Mouse (Mus musculus) embryonic facial prominence, embryonic 15.5 days (tissue): ENCODE results near the gene Sept1. TPM values are rescaled to one million over a fixed set of nuclear protein-coding genes. Genes with fewer than 3 reads are reported as not detected.

Experiments
- ATAC-seq: fragments of 200-750 bp; cut with Nextera tagmentation; 2 replicates; pipeline ENCODE4 v1.8.0; 2017; ENCODE audit warnings: low read depth, moderate TSS enrichment; ENCODE audit not compliant: insufficient number of reproducible peaks, low FRiP score, low TSS enrichment
- H3K27ac ChIP-seq: fragments of 300-500 bp; sonication (generic); replicated peaks from 2 replicates; pipeline ENCODE4 v1.5.1; 2015; ENCODE audit warnings: mild to moderate bottlenecking, inconsistent platforms
- H3K27me3 ChIP-seq: fragments of 300-500 bp; sonication (generic); 2 replicates; pipeline ENCODE4 v1.6.1; 2015; ENCODE audit warnings: inconsistent platforms
- H3K36me3 ChIP-seq: fragments of 300-500 bp; sonication (generic); 2 replicates; pipeline ENCODE4 v1.6.1; 2015; ENCODE audit warnings: mild to moderate bottlenecking, inconsistent platforms
- H3K4me1 ChIP-seq: fragments of 300-500 bp; sonication (generic); 2 replicates; pipeline ENCODE4 v1.6.1; 2015; ENCODE audit warnings: inconsistent platforms
- H3K4me2 ChIP-seq: fragments of 300-500 bp; sonication (generic); replicated peaks from 2 replicates; pipeline ENCODE4 v1.6.1; 2015; ENCODE audit warnings: mild to moderate bottlenecking, inconsistent platforms
- H3K4me3 ChIP-seq: fragments of 300-500 bp; sonication (generic); replicated peaks from 2 replicates; pipeline ENCODE4 v1.5.1; 2015; ENCODE audit warnings: mild to moderate bottlenecking, inconsistent platforms
- H3K9ac ChIP-seq: fragments of 300-500 bp; sonication (generic); 2 replicates; pipeline ENCODE4 v1.6.1; 2015; ENCODE audit warnings: inconsistent platforms
- H3K9me3 ChIP-seq: fragments of 300-500 bp; sonication (generic); replicated peaks from 2 replicates; pipeline ENCODE4 v1.6.1; 2016; ENCODE audit warnings: inconsistent platforms
- WGBS: fragments of 180-500 bp; shearing (Covaris S2); methylation state at CpG from one replicate; pipeline ENCODE4 v1.1.7; 2015; 5-methylcytosine and 5-hydroxymethylcytosine counted together
- polyA plus RNA-seq: library from polyadenylated mRNA; unstranded; fragments of >200 nt; fragmentation: Nextera tagmentation; extraction: Ambion mirVana; gene quantifications from 2 replicates; pipeline ENCODE4 v1.2.1, GENCODE M21; 2015

Sept1 gene
- polyA plus RNA-seq, 1 experiment from 2014 or later, result 23.9 TPM

DNA sequence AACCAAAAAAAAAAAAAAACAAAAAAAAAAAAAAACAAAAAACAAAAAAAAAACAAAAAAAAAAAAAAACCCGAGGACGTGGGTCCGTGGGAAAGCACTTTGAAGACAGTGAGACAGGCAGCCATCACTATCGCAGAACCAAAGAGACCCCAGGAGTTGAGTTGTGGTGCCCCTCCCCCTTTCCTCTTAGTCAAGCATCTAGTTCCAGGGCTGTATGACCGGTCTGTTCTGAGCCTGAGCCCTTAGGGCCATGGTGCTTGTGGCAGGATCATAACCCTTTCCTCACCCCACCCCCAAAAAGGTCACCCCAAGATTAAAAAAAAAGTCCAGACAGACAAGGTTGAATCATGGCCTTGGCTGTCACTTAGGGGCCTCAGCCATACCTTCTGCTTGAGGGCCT is 16.6 kb downstream of the Sept1 start:
- peaks cover 19% of the 10 kb centered on the region; the same call in 1 of the 2 replicates for H3K4me1 ChIP-seq
- no peak overlapping the region for H3K27ac ChIP-seq
- no peak for ATAC-seq
- 81% methylated on average over 5 of the region's 5 CpGs for WGBS
- no peak overlapping the region for H3K9ac ChIP-seq
- H3K27me3 ChIP-seq, result no peaks in the 10 kb centered on the region
- H3K4me2 ChIP-seq, result no peak overlapping the region
- no peaks in the 10 kb centered on the region for H3K36me3 ChIP-seq
- H3K9me3 ChIP-seq, result no peaks in the 10 kb centered on the region
- H3K4me3 ChIP-seq, result no peak overlapping the region

DNA sequence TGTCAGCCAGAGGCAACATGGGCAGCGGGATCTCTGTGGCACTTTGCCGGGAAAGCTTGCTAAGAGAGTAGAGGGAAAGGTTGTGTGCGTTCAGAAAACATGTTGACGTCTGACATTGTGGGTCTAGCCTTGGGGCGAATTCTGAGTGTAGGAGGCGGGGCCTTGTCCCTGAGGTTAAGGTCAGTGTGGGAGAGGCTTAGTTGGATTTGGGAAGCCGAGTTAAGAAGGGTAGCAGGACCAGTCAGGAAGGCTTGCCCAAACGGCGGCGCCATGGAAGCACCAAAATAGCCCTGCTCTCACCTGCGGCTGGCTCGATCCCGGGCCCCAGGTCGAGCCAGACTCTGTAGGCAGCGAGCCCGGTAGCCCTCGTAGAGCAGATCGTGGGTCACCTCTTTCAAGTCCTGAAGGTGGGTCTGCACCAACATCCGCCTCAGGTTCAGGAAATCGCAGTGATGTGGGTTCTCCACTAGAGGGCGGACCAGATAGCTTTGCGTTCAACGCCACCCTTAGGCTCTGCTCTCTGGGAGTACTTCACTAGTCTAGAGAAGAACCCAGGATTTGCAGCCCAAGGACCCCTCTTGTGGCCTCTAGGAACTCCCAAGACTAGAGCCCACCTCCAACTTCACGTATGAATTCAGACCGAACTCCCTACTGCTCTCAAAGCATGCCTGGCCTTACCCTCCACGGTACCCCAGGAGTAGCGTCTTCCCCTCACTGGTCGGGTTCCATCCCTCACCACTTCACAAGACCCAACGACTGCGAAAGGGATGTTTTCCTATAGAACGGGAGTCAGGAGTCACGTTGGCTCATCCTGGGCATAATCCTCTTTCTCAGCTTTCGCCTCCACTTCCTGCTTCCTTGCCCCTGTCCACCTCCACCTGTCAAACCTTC is 17.7 kb downstream of the Sept1 start:
- H3K4me1 ChIP-seq, result peaks cover 19% of the 10 kb centered on the region; the same call in 1 of the 2 replicates
- H3K27me3 ChIP-seq, result no peaks in the 10 kb centered on the region
- no peaks in the 10 kb centered on the region for H3K9me3 ChIP-seq
- H3K4me3 ChIP-seq, result peak overlapping the region; percentile 41
- WGBS, result 21% methylated on average over 33 of the region's 33 CpGs
- peak overlapping the region; percentile 42 for H3K9ac ChIP-seq
- H3K36me3 ChIP-seq, result no peaks in the 10 kb centered on the region
- H3K4me2 ChIP-seq, result peak overlapping the region; percentile 64
- H3K27ac ChIP-seq, result peak overlapping the region; percentile 18
- no peak for ATAC-seq

DNA sequence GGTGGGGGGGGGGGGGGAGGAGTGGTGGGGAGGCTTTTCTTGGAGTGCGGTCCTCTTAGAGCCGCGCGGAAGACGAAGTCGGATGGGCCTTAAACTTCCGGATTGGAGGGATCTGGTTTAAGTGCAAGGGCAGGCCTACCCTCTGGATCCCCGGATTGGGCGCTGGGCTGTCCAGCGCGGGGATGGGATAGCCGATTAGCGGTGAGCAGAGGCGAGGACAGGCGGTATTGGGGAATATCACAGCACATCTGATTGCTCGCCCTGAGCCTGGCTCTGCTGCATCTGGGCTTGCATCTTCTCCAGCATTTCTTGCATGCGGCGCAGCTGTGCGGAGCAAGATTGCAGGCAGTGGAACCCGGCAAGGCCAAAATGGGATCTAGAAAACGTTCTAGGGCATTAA is 18.4 kb downstream of the Sept1 start:
- Histone ChIP-seq H3K9ac (0 out of 2 replicates have a peak overlapping the region, but pooled peaks have one; percentile 12), H3K4me3 (peak overlapping the region; percentile 41), H3K4me2 (peak overlapping the region; percentile 64), H3K9me3 (no peaks in the 10 kb centered on the region), H3K27ac (peak overlapping the region; percentile 18), H3K4me1 (peaks cover 21% of the 10 kb centered on the region; the same call in 1 of the 2 replicates), H3K27me3 (no peaks in the 10 kb centered on the region), H3K36me3 (no peaks in the 10 kb centered on the region)
- 36% methylated on average over 21 of the region's 21 CpGs for WGBS
- no peak for ATAC-seq

DNA sequence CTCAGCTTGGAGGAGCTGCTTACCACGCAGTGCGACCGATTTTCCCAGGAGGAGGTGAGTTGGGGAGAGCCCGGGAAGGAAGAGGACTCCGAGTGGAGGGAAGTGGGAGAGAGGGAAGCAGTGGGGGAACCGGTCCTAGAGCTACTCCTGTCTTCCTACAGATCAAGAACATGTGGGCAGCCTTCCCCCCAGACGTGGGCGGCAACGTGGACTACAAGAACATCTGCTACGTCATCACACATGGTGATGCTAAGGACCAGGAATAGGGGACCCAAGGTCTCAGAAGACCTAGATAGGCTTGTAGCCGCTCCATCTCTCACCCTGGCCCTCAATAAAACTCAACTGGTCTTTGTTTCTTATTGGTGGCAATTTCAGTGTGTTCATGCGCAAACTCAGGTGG is 19.0 kb downstream of the Sept1 start:
- Histone ChIP-seq H3K4me2 (peak overlapping the region; percentile 64), H3K9ac (no peak overlapping the region)

DNA sequence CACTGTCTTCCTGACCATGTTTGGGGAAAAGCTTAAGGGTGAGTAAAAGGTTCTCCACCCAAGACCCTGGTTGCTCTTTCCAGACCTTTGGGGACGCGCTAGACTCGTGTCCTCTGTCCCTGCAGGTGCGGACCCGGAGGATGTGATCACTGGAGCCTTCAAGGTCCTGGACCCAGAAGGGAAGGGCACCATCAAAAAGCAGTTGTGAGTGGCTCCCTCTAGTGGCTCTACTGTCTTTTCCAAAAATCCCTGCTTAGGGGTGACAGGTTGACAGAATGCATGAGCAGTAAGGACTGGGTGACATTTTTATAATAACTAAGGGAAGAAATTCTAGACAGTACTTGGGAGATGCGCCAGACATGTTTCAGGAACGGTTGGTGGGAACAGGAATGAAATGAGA is 19.4 kb downstream of the Sept1 start:
- H3K9me3 ChIP-seq, result no peaks in the 10 kb centered on the region
- H3K27ac ChIP-seq, result no peak overlapping the region
- no peak for ATAC-seq
- 42% methylated on average over 7 of the region's 7 CpGs for WGBS
- peaks cover 25% of the 10 kb centered on the region; the same call in 1 of the 2 replicates for H3K4me1 ChIP-seq
- H3K27me3 ChIP-seq, result no peaks in the 10 kb centered on the region
- H3K9ac ChIP-seq, result no peak overlapping the region
- H3K4me2 ChIP-seq, result no peak overlapping the region; the same call in 1 of the 2 replicates
- H3K36me3 ChIP-seq, result no peaks in the 10 kb centered on the region
- peak overlapping the region; percentile 7; the same call in 1 of the 2 replicates for H3K4me3 ChIP-seq

More for the DNA sequence above, 19.0 kb downstream of the Sept1 start:
- no peaks in the 10 kb centered on the region for H3K27me3 ChIP-seq
- H3K9me3 ChIP-seq, result no peaks in the 10 kb centered on the region
- 44% methylated on average over 12 of the region's 12 CpGs for WGBS
- 0 out of 2 replicates have a peak overlapping the region, but pooled peaks have one; percentile 18 for H3K27ac ChIP-seq
- H3K4me1 ChIP-seq, result peaks cover 25% of the 10 kb centered on the region; the same call in 1 of the 2 replicates
- no peaks in the 10 kb centered on the region for H3K36me3 ChIP-seq
- H3K4me3 ChIP-seq, result peak overlapping the region; percentile 41
- no peak for ATAC-seq

DNA sequence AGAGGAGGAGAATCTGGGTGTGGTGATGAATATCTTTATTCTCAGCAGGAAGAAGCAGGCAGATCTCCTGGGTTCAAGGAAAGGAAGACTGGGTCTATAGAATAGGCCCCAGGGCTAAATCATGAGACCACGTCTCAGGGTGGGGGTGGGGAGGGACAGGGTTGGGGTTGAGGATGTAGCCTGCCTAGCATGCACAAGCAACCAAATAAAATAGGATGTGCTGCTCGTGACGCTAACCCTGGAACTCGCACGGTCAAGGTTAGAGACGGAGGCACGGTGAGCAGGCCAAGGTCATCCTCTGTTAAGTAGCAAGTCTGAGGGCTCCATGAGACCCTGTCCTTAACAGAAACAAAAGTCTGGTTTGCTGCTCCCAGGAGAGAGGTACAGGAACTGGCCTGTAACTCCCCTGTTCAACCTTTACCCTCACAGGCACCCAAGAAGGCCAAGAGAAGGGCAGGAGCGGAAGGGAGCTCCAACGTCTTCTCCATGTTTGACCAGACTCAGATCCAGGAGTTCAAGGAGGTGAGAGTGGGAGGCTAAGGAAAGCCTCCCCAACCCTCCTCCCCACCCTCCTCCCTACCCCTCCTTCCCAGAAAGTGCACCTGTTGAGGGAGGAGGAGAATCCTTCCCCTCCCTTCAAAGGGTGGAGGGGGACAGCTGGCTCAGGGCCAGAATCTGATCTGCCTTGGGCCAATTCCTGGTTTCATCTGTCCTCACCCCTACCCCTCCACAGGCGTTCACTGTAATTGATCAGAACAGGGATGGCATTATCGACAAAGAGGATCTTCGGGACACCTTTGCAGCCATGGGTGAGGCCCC is 20.3 kb downstream of the Sept1 start:
- Histone ChIP-seq H3K9ac (no peak overlapping the region), H3K4me2 (no peak overlapping the region), H3K9me3 (no peaks in the 10 kb centered on the region), H3K36me3 (no peaks in the 10 kb centered on the region), H3K4me1 (peaks cover 25% of the 10 kb centered on the region; the same call in 1 of the 2 replicates), H3K27me3 (no peaks in the 10 kb centered on the region), H3K27ac (no peak overlapping the region), H3K4me3 (peak overlapping the region; percentile 7; the same call in 1 of the 2 replicates)
- no peak for ATAC-seq
- 83% methylated on average over 12 of the region's 12 CpGs for WGBS

DNA sequence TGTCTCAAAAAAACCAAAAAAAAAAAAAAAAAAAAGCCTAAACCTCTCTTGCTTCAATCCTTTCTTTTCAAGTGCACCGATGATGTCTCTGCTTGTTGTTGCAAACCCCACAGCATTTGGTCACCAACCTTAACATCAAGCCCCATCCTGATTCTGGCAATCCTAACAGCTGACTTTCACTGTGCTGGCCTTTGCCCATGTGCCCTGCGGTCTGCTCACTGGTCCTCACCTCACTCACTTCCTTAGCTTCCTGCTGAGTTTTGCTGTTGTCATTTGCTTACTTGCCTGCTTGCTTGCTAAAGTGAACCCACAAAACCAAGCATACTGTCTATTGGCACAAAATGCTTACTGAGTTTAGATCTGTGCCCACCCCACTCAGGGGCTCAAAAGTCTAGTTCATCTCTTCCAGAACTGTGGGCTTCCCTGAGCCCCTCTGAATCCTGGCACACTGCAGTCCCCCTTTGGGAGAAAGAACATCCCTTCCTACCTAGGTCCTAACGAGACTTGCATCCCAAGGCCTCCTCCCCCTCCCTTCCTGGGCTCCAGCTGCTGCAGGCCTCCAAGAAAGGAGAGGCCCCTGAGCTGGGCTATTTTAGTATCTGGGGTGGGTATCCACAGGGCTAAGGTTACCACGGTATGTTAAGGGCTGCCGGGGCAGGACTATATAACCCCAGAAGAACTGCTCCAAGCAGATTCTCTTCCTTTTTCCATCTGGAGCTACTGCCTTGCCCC is 21.8 kb downstream of the Sept1 start:
- Histone ChIP-seq H3K9me3 (no peaks in the 10 kb centered on the region), H3K36me3 (no peaks in the 10 kb centered on the region), H3K4me1 (peaks cover 35% of the 10 kb centered on the region), H3K4me3 (no peak overlapping the region), H3K27me3 (no peaks in the 10 kb centered on the region), H3K4me2 (no peak overlapping the region), H3K9ac (no peak overlapping the region), H3K27ac (peak overlapping the region; percentile 58; the same call in 1 of the 2 replicates)
- ATAC-seq, result no peak
- WGBS, result 59% methylated on average over 5 of the region's 5 CpGs

DNA sequence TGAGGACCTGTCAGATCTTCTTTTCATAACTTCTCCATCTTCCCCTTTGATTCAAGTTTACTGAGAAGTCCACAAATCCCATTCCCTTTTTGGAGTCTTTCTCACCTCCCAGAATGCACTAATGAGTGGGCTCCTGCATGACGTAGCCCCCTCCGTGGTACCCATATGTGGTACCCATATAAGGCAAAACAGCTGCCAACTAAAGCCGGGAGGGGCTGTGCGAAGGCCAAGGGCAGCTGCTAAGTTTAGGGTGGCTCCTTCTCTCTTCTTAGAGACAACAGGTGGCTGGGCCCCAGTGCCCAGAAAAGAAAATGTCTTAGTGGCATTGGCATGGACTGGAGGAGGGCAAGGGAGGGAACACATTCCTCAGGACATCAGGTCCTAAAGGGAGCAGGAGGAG is 22.7 kb downstream of the Sept1 start:
- Histone ChIP-seq H3K4me2 (no peak overlapping the region), H3K27ac (peak overlapping the region; percentile 91; the same call in 1 of the 2 replicates), H3K9ac (no peak overlapping the region), H3K27me3 (no peaks in the 10 kb centered on the region), H3K36me3 (peaks cover 2% of the 10 kb centered on the region; the same call in 1 of the 2 replicates), H3K4me1 (peaks cover 36% of the 10 kb centered on the region), H3K4me3 (no peak overlapping the region), H3K9me3 (no peaks in the 10 kb centered on the region)
- no peak for ATAC-seq
- WGBS, result 77% methylated on average over 4 of the region's 4 CpGs

DNA sequence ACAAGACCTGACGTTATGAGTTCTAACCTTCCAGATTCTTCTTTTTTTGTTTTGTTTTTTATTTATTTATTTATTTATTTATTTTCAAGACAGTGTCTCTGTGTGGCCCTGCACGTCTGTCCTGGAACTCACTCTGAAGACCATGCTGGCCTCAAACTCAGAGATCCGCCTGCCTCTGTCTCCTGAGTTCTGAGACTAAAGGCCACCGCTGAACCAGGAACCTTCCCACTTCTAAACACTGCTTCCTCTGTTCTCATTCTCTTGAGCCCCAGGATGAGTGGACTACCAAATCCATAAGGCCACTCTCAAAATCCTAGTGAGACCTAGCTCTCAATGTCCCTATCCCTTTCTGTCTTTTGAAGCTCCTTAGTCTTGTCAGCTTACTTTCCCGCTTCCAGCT is 23.1 kb downstream of the Sept1 start:
- H3K9me3 ChIP-seq, result no peaks in the 10 kb centered on the region
- peak overlapping the region; percentile 76 for H3K4me2 ChIP-seq
- no peak for ATAC-seq
- H3K36me3 ChIP-seq, result peaks cover 6% of the 10 kb centered on the region; the same call in 1 of the 2 replicates
- H3K9ac ChIP-seq, result no peak overlapping the region
- H3K27ac ChIP-seq, result peak overlapping the region; percentile 91
- H3K4me3 ChIP-seq, result peak overlapping the region; percentile 92; the same call in 1 of the 2 replicates
- no peaks in the 10 kb centered on the region for H3K27me3 ChIP-seq
- peaks cover 36% of the 10 kb centered on the region for H3K4me1 ChIP-seq
- WGBS, result 78% methylated on average over 5 of the region's 5 CpGs

DNA sequence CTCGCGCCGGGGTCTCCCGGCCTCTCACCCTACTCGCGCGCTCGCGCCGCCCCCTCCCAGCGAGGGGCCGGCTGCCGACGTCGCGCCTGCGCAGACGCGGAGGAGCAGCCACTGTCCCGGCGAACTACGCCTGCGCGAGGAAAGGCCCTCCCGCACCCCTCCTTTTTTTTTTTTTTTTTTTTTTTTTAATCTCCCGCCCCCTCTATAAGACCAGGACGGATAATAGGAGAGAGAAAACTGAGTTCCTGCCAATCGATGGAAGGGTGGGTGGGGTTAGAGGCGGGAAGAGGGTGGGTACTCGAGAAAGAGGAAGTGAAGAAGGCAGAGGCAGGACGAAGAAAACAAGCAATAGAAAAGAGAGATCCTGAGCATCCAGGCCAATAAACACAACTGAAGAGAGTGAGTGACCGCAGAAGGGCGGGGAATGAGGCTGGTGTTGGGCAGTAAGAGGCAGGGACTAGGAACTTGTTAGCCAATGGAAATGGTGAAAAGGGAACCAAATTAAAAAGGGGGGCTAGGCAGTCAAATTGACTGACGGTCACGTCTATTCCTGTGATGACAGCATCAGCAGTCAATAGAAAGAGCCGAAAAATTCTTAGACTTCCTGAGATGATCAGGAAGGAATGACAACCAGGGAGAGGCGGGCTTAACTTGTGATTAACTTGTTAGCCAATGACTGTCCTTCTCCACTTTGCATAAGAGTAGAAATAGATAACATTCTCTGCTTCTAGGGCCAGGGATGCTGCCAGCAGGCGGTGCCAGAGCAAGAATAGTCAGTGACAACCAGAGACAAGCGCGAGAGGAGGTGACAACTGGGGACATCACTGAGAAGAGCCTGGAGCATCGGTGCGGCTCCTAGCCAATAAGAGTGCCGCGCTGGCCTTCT is 24.1 kb downstream of the Sept1 start, which contains the start of gene Mylpf:
Mylpf (plus strand) TSS at position 338 of the 886 bp plus-strand sequence.
- Histone ChIP-seq H3K9ac (peak within 1 kb of the TSS; percentile 97), H3K27ac (peak within 1 kb of the TSS; percentile 91), H3K36me3 (peaks cover 14% of the 10 kb centered on the region), H3K4me3 (peak within 1 kb of the TSS; percentile 92), H3K4me2 (peak within 1 kb of the TSS; percentile 88), H3K4me1 (peaks cover 27% of the 10 kb centered on the region), H3K9me3 (no peaks in the 10 kb centered on the region), H3K27me3 (no peaks in the 10 kb centered on the region)
- whole genome bisulfite sequencing, result under 1% methylated on average over 35 of the region's 44 CpGs
- peak; percentile 94 for ATAC-seq
